Mouse (Mus musculus) spleen, postnatal 0 days (tissue): Measurements from ENCODE around the gene Nox4. TPM values are rescaled to one million over a fixed set of nuclear protein-coding genes. Genes with fewer than 3 reads are reported as not detected.

ENCODE experiments used
- polyA plus RNA-seq: library from polyadenylated mRNA; unstranded; fragments of >200 nt; fragmentation: Nextera tagmentation; extraction: Ambion mirVana; gene quantifications from 2 replicates; pipeline ENCODE4 v1.2.1, GENCODE M21; 2015

Nox4 gene
- polyA plus RNA-seq, result 0.90 and 1.1 TPM in 2 replicates

DNA sequence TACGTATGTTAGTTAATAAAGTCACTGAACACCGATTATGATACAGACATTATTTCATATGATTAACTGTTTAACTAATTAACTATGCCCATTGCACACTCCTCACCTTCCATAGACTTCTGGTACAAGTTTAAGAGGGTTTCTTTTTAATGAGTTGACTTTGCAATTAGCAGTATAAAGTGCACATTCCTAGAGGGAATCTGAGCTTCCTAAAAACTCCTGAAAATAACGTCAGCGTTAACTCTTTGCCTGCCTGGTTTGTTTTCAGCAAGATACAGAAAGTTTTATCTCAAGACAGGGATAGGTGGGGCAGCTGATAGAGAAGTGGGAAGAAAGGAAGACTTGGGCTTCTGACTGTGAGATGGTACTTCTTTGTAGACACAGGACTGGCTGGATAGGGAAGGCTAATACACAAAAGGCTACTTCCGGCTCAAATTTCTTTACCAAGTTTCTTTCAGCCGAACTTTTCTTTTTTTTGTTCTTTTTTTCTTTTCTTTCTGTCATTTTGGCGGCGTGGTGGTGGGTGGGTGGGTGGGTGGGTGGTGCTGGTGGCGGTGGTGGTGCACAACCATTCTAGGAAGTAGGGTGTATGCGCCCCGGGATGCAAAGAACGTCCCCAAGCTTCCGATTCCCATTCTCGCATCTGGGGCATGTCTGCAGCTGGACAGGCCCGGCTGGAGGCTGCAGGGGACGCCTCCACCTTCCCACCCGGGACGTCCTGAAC, at the start of gene Nox4:
Gene Nox4 (plus strand): TSS at position 241 of the 724 bp plus-strand sequence.

Other genes starting within 250 kb of the Nox4 start
- gene Vmn2r79, start 250.0 kb upstream of the Nox4 start, polyA plus RNA-seq, result not detected in 2 replicates
- 0.02 TPM in 2 replicates for gene Tyr, start 247.4 kb downstream of the Nox4 start, polyA plus RNA-seq